Mouse (Mus musculus) small intestine, adult 2 months (tissue): Measurements from ENCODE around the gene Zfp423. TPM values are rescaled to one million over a fixed set of nuclear protein-coding genes. Genes with fewer than 3 reads are reported as not detected.

Experiments
- H3K27ac ChIP-seq: fragments of 200-500 bp; 2 replicates; pipeline ENCODE4 v1.5.1; 2012; ENCODE audit warnings: low read depth, low read length, control low read depth, inconsistent platforms; ENCODE audit not compliant: insufficient read depth
- H3K27me3 ChIP-seq: fragments of 200-500 bp; 2 replicates; pipeline ENCODE4 v1.6.1; 2012; ENCODE audit warnings: mild to moderate bottlenecking, moderate library complexity, low read length, inconsistent platforms; ENCODE audit not compliant: control insufficient read depth, insufficient read depth
- H3K36me3 ChIP-seq: fragments of 200-500 bp; 2 replicates; pipeline ENCODE4 v1.6.1; 2012; ENCODE audit warnings: mild to moderate bottlenecking, low read length, control low read depth, inconsistent platforms; ENCODE audit not compliant: control insufficient read depth, insufficient read depth
- H3K4me1 ChIP-seq: fragments of 200-500 bp; 2 replicates; pipeline ENCODE4 v1.6.1; 2012; ENCODE audit warnings: low read length, inconsistent platforms, mixed read lengths; ENCODE audit not compliant: control insufficient read depth, insufficient read depth, insufficient read length
- H3K4me3 ChIP-seq: fragments of 200-500 bp; 2 replicates; pipeline ENCODE4 v1.5.1; 2012; ENCODE audit warnings: low read depth, mild to moderate bottlenecking, control low read depth, inconsistent platforms, low read length, moderate library complexity
- CTCF ChIP-seq: fragments of 200-500 bp; IDR thresholded peaks from 2 replicates; pipeline ENCODE4 v1.5.1; 2012; ENCODE audit warnings: low read depth, mild to moderate bottlenecking, control low read depth, inconsistent platforms, low read length, moderate library complexity, mixed read lengths; ENCODE audit not compliant: insufficient replicate concordance, insufficient read length; ENCODE audit errors: extremely low read depth
- POLR2A ChIP-seq: fragments of 200-500 bp; IDR thresholded peaks from 2 replicates; pipeline ENCODE4 v1.6.1; 2012; ENCODE audit warnings: low read depth, mild to moderate bottlenecking, control low read depth, inconsistent platforms, low read length, moderate library complexity
- WGBS: fragments of 180-500 bp; shearing (Covaris S2); methylation state at CpG from one replicate; pipeline ENCODE4 v1.1.7; 2018; 5-methylcytosine and 5-hydroxymethylcytosine counted together
- polyA plus RNA-seq: library from polyadenylated mRNA; depleted of rRNA; stranded (reverse); fragments of >200 nt; gene quantifications from 2 replicates; pipeline ENCODE4 v1.2.3, GENCODE M21; 2012; rRNA removed

The Zfp423 gene
- polyA plus RNA-seq, 1 experiment = 2.3 TPM

DNA sequence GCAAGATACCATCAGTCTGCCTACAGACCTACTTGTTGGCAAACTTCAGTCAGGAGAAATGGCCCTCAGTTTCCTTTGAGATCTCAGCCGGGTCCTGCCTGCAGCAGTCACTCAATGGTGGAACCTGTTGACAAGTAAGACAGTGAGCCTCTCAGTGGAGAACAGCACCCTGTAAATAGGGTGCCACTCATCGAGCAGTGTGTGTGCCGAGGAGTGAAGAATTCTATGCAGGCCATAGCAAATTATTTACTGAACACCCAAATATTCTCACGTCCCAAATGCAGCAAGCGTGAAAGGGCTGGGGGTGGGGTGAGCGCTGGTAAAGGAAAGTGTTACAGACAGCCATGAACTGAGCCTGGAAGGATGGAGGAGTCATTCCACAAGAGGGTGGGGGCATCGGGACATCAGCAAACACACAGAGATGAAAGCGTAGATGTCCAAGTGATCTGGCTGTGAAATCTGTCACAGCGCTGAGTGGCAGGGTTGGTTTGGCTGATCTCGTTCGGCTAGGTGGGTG, 323.1 kb downstream of the Zfp423 start:
- H3K4me1 ChIP-seq = no peaks in the 10 kb centered on the region
- no peaks in the 10 kb centered on the region for H3K27me3 ChIP-seq
- no peak for TF ChIP-seq CTCF
- no peak for TF ChIP-seq POLR2A
- H3K36me3 ChIP-seq = no peaks in the 10 kb centered on the region
- 50% methylated on average over 11 of the region's 11 CpGs for WGBS
- H3K4me3 ChIP-seq = no peak overlapping the region
- H3K27ac ChIP-seq = no peak overlapping the region

DNA sequence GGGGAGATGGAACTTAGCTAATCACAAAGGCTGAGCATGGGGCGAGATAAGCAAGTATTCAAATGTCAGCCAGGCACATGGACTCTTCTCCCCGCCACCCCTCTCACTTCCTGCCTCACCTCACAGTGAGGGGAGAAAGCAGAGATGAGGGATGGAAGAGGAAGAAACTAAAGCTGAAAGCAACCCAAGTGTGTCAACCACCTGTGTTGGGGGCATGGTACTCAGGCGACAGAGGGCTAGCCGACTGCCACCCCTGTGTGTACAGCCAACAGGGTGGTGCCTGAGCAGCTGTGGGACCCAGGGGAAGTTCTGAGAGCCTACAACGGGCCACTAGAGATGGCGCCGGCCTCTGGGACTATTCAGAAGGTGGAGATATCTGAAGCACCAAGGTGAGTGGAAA, 327.6 kb downstream of the Zfp423 start:
- Histone ChIP-seq H3K4me1 (no peaks in the 10 kb centered on the region), H3K4me3 (no peak overlapping the region), H3K27me3 (no peaks in the 10 kb centered on the region), H3K36me3 (no peaks in the 10 kb centered on the region), H3K27ac (no peak overlapping the region)
- 74% methylated on average over 7 of the region's 7 CpGs for WGBS
- TF ChIP-seq POLR2A = no peak
- TF ChIP-seq CTCF = no peak

DNA sequence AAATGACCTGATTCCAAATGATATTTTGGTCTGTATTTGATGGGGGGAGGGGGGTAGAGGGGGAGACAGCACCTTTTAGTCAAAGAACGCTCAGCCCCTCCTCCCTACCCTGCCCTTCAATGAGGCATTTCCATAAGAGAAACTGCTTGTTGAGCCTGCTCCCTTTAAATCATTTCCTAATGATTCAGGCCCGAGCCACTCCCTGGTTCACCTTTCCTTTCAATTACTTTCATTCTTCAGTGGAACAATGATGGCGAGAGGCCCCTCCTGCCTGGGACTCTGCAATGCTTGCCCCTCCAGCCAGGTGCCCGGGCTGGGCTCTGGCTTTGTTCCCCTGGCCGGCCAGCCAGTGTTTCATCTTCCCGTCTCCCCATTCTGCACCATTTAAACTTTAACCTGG, 329.7 kb downstream of the Zfp423 start:
- Histone ChIP-seq H3K4me3 (no peak overlapping the region), H3K27ac (no peak overlapping the region), H3K27me3 (no peaks in the 10 kb centered on the region), H3K36me3 (no peaks in the 10 kb centered on the region), H3K4me1 (no peaks in the 10 kb centered on the region)
- 24% methylated on average over 6 of the region's 6 CpGs for WGBS
- TF ChIP-seq CTCF (no peak), POLR2A (no peak)

DNA sequence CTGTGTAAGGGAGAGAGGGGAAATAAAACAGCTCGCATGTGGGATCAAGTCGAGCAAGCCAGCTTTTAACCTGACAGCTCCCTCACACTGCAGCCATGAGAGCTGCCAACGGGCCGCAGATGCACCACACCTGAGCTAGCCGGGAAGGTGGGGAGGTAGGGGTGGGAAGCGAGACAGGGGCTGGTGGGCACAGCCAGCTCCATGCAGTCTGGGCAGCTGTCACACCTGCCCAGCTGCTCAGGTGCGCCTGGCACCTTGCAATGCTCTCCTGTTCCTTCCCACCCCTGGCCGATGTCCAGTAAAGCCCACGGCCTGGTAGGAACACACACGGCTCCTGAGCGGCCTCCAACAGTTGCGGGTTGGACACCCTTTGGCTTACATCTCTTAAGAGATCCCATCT, 338.2 kb downstream of the Zfp423 start:
- no peaks in the 10 kb centered on the region for H3K36me3 ChIP-seq
- H3K4me1 ChIP-seq = no peaks in the 10 kb centered on the region
- no peak overlapping the region for H3K27ac ChIP-seq
- no peak overlapping the region for H3K4me3 ChIP-seq
- 78% methylated on average over 12 of the region's 12 CpGs for WGBS
- no peaks in the 10 kb centered on the region for H3K27me3 ChIP-seq
- TF ChIP-seq CTCF (no peak), POLR2A (no peak)

DNA sequence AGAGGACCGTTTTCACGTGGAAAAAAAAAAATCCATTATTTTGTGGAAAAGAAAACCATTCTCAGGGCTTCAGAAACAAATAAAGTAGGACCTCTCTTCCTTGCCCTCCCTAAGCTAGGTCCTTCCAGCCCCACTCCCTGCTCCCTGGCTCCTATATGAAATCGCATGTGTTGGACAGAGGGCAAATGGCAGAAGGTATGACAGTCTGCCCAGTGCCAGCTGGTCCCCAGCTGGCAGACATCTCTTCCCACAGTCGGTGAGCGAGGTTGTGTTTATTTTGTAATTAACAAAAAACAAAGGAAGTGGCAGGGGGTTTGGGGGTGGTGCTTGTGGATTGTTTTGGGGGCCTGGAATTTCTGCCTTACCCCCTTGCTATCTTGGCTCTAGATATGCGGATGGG, 339.2 kb downstream of the Zfp423 start:
- Histone ChIP-seq H3K27ac (no peak overlapping the region), H3K4me3 (no peak overlapping the region), H3K4me1 (no peaks in the 10 kb centered on the region), H3K27me3 (no peaks in the 10 kb centered on the region), H3K36me3 (no peaks in the 10 kb centered on the region)
- TF ChIP-seq POLR2A = no peak
- TF ChIP-seq CTCF = no peak
- WGBS = 73% methylated on average over 6 of the region's 6 CpGs

DNA sequence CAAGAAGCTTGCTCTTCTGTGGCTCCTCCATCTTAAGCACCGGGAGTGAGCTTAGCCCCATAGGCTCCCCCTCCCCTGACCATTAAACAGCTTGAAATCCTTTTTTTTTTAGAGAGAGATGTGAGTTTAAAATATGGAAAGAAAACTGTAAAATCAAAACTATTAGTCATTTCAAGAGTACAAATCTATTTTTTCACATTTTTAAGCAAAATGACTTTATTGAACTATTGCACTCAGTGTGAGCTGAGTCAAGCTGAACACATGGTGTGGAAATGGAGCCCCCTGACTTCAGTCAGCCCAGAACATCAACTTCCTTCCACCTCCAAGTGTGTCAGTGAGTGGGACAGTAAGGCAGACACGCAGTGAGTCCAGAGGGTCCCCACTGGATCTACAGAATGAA, 339.9 kb downstream of the Zfp423 start:
- no peak for TF ChIP-seq CTCF
- no peak for TF ChIP-seq POLR2A
- WGBS = 70% methylated on average over 2 of the region's 2 CpGs
- Histone ChIP-seq H3K27ac (no peak overlapping the region), H3K4me3 (no peak overlapping the region), H3K4me1 (no peaks in the 10 kb centered on the region), H3K36me3 (no peaks in the 10 kb centered on the region), H3K27me3 (no peaks in the 10 kb centered on the region)

DNA sequence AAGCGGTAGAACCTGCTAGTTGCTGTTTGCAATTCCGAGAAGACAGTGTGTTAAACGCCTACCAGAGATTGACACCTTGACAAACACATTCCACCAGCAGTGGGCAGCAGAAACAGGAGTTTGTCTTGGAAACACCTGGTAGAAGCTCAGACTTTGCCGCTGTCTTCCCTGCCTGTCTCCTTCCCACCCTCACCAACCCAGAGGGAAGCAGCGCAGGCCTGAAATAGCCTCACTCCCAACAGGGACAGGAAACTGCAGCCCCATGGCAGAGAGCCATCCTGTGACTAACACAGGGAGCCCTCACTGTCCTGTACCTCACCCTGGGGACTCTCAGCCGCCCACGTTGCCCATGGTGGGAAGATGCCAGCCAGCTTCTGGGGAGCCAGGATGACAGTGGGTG, 340.3 kb downstream of the Zfp423 start:
- Histone ChIP-seq H3K36me3 (no peaks in the 10 kb centered on the region), H3K27ac (no peak overlapping the region), H3K4me3 (no peak overlapping the region), H3K27me3 (no peaks in the 10 kb centered on the region), H3K4me1 (no peaks in the 10 kb centered on the region)
- TF ChIP-seq CTCF (no peak), POLR2A (no peak)
- WGBS = 27% methylated on average over 7 of the region's 7 CpGs

DNA sequence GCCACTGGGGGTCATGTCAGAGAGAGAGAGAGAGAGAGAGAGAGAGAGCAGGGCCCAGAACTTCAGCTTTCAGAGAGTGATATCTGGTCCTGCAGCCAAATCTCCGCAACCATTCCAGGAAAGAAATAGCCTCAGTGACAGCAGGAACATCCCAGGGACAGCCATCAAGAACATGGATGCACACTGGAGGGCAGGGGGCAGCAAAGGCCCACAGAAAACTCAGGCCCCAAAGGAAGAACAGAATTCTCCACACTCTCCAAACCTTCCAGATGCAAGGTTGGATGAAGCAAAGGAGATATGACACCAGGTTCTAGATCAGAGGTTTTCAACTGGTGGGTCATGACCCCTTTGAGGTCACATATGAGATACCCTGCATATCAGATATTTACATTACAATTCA, 345.7 kb downstream of the Zfp423 start:
- WGBS = 93% methylated on average over 1 of the region's 1 CpGs
- H3K36me3 ChIP-seq = no peaks in the 10 kb centered on the region
- H3K27ac ChIP-seq = no peak overlapping the region
- H3K4me1 ChIP-seq = no peaks in the 10 kb centered on the region
- no peak overlapping the region for H3K4me3 ChIP-seq
- no peaks in the 10 kb centered on the region for H3K27me3 ChIP-seq
- TF ChIP-seq CTCF (no peak), POLR2A (no peak)

Other genes with a start within 250 kb of the Zfp423 start
- gene Cnep1r1, start 159.2 kb upstream of the Zfp423 start, polyA plus RNA-seq = 3.5 and 8.4 TPM in 2 replicates
- 3.4 and 3.9 TPM in 2 replicates for gene Heatr3, start 178.3 kb upstream of the Zfp423 start, polyA plus RNA-seq
- 10.5 and 20.5 TPM in 2 replicates for gene Tent4b, start 239.6 kb upstream of the Zfp423 start, polyA plus RNA-seq